Mouse (Mus musculus) midbrain, postnatal 0 days (tissue): ENCODE measurements around the gene Clk2. TPM values are rescaled to one million over a fixed set of nuclear protein-coding genes. Genes with fewer than 3 reads are reported as not detected.
A peak's percentile ranks its signal among the peaks of the same experiment; 100 is the strongest.

Experiments
- ATAC-seq: fragments of 200-750 bp; cut with Nextera tagmentation; 2 replicates; pipeline ENCODE4 v1.8.0; 2017; ENCODE audit warnings: moderate number of reproducible peaks, mild to moderate bottlenecking, moderate TSS enrichment, moderate library complexity; ENCODE audit not compliant: low FRiP score
- DNase-seq: peaks from one replicate; pipeline ENCODE4 v3.0.0-alpha.2; 2015; ENCODE audit warnings: low spot score
- H3K27ac ChIP-seq: fragments of 300-500 bp; sonication (generic); 2 replicates; pipeline ENCODE4 v1.5.1; 2014; ENCODE audit warnings: low read depth, mild to moderate bottlenecking, low read length, mixed read lengths
- H3K27me3 ChIP-seq: fragments of 300-500 bp; sonication (generic); 2 replicates; pipeline ENCODE4 v1.6.1; 2014; ENCODE audit warnings: low read length, control low read depth, mixed read lengths; ENCODE audit not compliant: insufficient read depth
- H3K36me3 ChIP-seq: fragments of 300-500 bp; sonication (generic); 2 replicates; pipeline ENCODE4 v1.6.1; 2014; ENCODE audit warnings: low read length, control low read depth, mixed read lengths; ENCODE audit not compliant: insufficient read depth
- H3K4me1 ChIP-seq: fragments of 300-500 bp; sonication (generic); 2 replicates; pipeline ENCODE4 v1.6.1; 2014; ENCODE audit warnings: mild to moderate bottlenecking, control low read depth, antibody characterized with exemption, low read length, mixed read lengths; ENCODE audit not compliant: insufficient read depth
- H3K4me2 ChIP-seq: fragments of 300-500 bp; sonication (generic); 2 replicates; pipeline ENCODE4 v1.6.1; 2014; ENCODE audit warnings: low read depth, mild to moderate bottlenecking, low read length, mixed read lengths; ENCODE audit not compliant: poor library complexity, severe bottlenecking
- H3K4me3 ChIP-seq: fragments of 300-500 bp; sonication (generic); 2 replicates; pipeline ENCODE4 v1.5.1; 2014; ENCODE audit warnings: low read depth, mild to moderate bottlenecking, low read length, moderate library complexity
- H3K9ac ChIP-seq: fragments of 300-500 bp; sonication (generic); replicated peaks from 2 replicates; pipeline ENCODE4 v1.6.1; 2014; ENCODE audit warnings: mild to moderate bottlenecking, low read length, moderate library complexity, mixed read lengths; ENCODE audit not compliant: poor library complexity, severe bottlenecking
- H3K9me3 ChIP-seq: fragments of 300-500 bp; sonication (generic); 2 replicates; pipeline ENCODE4 v1.6.1; 2016; ENCODE audit warnings: low read length, control low read depth
- CTCF ChIP-seq: IDR thresholded peaks from 2 replicates; pipeline ENCODE4 v1.5.1; 2016; ENCODE audit warnings: antibody characterized with exemption, mild to moderate bottlenecking
- WGBS: fragments of 180-500 bp; shearing (Covaris S2); extraction: QIAGEN DNeasy Blood & Tissue Kit; methylation state at CpG from one replicate; pipeline ENCODE4 v1.1.7; 2014; 5-methylcytosine and 5-hydroxymethylcytosine counted together
- polyA plus RNA-seq: library from polyadenylated mRNA; unstranded; fragments of >200 nt; fragmentation: Nextera tagmentation; extraction: Ambion mirVana; gene quantifications from 2 replicates; pipeline ENCODE4 v1.2.1, GENCODE M21; 2015
- total RNA-seq: library from RNA; depleted of rRNA; stranded (reverse); fragments of >200 nt; gene quantifications from 2 replicates; pipeline ENCODE4 v1.2.3, GENCODE M21; 2014

Gene Clk2
- total and polyA plus RNA-seq, 2 experiments from 2014 or later, result 12.6 to 38.9 TPM

DNA sequence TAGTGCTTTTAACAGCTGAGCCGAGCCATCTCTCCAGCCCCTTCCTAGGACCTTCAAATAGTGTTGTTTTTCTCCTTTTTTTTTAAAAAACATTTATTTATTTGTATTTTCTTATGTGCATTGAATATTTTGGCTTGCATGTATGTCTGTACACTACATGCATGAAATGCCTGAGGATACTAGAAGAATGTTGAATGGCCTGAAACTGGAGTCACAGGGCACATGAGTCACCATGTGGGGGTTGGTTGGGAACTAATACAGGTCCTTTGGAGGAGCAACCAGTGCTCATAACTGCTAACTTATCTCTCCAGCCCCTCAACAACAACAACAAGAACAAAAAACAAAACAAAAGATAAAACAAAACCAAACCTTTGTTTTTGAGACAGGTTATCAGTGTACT is 1.5 kb upstream of the Clk2 start:
- no peak overlapping the region for H3K4me2 ChIP-seq
- no peak overlapping the region for H3K4me3 ChIP-seq
- DNase-seq (no peak), ATAC-seq (no peak)
- WGBS, result 85% methylated on average over 1 of the region's 1 CpGs
- no peaks in the 10 kb centered on the region for H3K27me3 ChIP-seq
- no peak for TF ChIP-seq CTCF
- peaks cover 12% of the 10 kb centered on the region for H3K36me3 ChIP-seq
- H3K9me3 ChIP-seq, result no peaks in the 10 kb centered on the region
- no peak overlapping the region for H3K9ac ChIP-seq
- H3K27ac ChIP-seq, result no peak overlapping the region
- peaks cover 9% of the 10 kb centered on the region; the same call in 1 of the 2 replicates for H3K4me1 ChIP-seq

DNA sequence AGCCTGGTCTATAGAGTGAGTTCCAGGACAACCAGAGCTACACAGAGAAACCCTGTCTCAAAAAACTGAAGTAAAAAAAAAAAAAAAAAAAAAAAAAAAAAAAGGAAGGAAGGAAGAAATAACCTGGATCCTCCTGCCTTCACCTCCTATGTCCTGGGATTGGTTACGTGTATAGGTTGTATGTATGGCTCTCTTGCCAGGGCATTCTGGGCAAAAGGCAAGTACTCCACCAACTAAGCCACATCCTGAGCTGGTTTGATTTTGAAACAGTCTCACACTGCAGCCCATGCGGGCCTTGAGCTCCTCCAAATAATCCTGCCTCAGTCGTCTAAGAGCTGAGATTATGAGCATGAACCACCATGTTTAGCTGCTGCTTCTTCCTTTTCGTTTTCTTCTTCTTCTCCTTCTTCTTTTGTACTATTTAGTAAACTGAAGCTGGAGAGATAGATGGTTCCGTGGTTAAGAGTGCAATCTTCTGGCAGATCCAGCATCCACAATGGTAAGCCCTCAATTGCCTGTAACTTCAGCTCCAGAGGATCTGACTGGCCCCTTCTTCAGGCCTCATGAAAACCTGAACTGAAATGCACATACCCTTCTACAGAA is 851 bp upstream of the Clk2 start:
- TF ChIP-seq CTCF, result no peak
- DNase-seq, result no peak
- 67% methylated on average over 5 of the region's 5 CpGs for WGBS
- H3K27ac ChIP-seq, result no peak overlapping the region
- no peaks in the 10 kb centered on the region for H3K9me3 ChIP-seq
- no peaks in the 10 kb centered on the region for H3K27me3 ChIP-seq
- no peak for ATAC-seq
- peak overlapping the region; percentile 76; the same call in 1 of the 2 replicates for H3K4me3 ChIP-seq
- peaks cover 17% of the 10 kb centered on the region for H3K36me3 ChIP-seq
- peak overlapping the region; percentile 63; the same call in 1 of the 2 replicates for H3K4me2 ChIP-seq
- H3K4me1 ChIP-seq, result peaks cover 7% of the 10 kb centered on the region; the same call in 1 of the 2 replicates
- H3K9ac ChIP-seq, result no peak overlapping the region

GRCm38 (mm10) chr3:89165268-89165870 is 774 bp downstream of the Clk2 start:
- Histone ChIP-seq H3K27me3 (no peaks in the 10 kb centered on the region), H3K4me2 (peak overlapping the region; percentile 63), H3K27ac (peak overlapping the region; percentile 87; the same call in 1 of the 2 replicates), H3K9ac (peak overlapping the region; percentile 82), H3K4me3 (peak overlapping the region; percentile 76), H3K4me1 (peaks cover 7% of the 10 kb centered on the region; the same call in 1 of the 2 replicates), H3K36me3 (peaks cover 34% of the 10 kb centered on the region), H3K9me3 (no peaks in the 10 kb centered on the region)
- DNase-seq, result no peak
- ATAC-seq, result no peak
- WGBS, result 27% methylated on average over 12 of the region's 12 CpGs
- no peak for TF ChIP-seq CTCF

DNA sequence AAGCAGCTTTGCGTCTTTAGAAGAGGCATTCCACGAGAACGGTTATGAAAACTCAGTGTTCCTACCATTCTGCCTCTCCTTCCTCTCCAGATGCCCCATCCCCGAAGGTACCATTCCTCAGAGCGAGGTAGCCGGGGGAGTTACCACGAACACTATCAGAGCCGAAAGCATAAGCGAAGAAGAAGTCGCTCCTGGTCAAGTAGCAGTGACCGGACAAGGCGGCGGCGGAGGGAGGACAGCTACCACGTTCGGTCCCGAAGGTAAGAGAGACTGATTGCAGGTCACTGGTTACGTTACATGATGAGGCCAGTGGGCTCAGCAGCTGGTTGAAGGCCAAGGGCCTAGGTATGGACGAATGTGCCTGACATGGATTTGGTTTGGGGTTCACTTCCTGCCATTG is 2.4 kb downstream of the Clk2 start:
- H3K4me3 ChIP-seq, result no peak overlapping the region
- DNase-seq (no peak), ATAC-seq (no peak)
- no peak overlapping the region for H3K27ac ChIP-seq
- H3K9ac ChIP-seq, result no peak overlapping the region
- H3K27me3 ChIP-seq, result no peaks in the 10 kb centered on the region
- no peak overlapping the region for H3K4me2 ChIP-seq
- WGBS, result 95% methylated on average over 19 of the region's 19 CpGs
- peaks cover 7% of the 10 kb centered on the region; the same call in 1 of the 2 replicates for H3K4me1 ChIP-seq
- H3K9me3 ChIP-seq, result no peaks in the 10 kb centered on the region
- TF ChIP-seq CTCF, result no peak
- peaks cover 41% of the 10 kb centered on the region for H3K36me3 ChIP-seq

DNA sequence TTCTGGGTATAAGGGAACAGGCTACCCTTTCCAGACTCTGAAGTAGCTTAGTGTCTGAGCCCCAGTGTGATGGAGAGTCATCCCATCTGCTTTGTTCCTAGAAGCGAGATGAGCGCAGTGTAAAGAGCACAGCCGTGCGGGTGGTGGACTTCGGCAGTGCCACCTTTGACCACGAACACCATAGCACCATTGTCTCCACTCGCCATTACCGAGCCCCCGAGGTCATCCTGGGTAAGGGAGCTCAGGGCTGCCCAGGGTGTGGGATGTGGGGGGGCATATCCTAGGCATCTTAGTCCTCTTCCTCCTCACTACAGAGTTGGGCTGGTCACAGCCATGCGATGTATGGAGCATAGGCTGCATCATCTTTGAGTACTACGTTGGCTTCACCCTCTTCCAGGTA is 10.2 kb downstream of the Clk2 start:
- Histone ChIP-seq H3K27me3 (no peaks in the 10 kb centered on the region), H3K4me3 (no peak overlapping the region), H3K9ac (no peak overlapping the region), H3K4me1 (peaks cover 8% of the 10 kb centered on the region), H3K9me3 (no peaks in the 10 kb centered on the region), H3K27ac (no peak overlapping the region), H3K36me3 (peaks cover 59% of the 10 kb centered on the region), H3K4me2 (no peak overlapping the region)
- 93% methylated on average over 11 of the region's 11 CpGs for WGBS
- no peak for ATAC-seq
- no peak for DNase-seq
- no peak for TF ChIP-seq CTCF

DNA sequence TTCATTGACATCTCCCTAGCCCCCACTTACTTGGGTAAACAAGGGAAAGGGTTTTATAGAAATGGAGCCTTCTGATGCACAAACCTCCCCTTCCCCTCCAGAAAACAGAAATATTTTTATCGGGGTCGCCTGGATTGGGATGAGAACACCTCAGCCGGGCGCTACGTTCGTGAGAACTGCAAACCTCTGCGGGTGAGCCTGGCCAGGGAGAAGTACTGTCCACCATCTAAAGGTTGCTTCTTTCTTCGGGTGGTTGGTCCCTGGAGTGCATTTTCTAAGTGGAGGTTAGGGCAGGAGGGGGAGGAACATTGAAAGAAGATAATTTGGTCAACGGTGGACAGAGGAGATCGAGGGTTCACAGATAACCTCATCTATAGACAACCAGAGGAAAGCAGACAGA is 10.9 kb downstream of the Clk2 start:
- Histone ChIP-seq H3K27ac (no peak overlapping the region), H3K4me1 (peaks cover 8% of the 10 kb centered on the region), H3K4me2 (no peak overlapping the region), H3K4me3 (no peak overlapping the region), H3K9ac (no peak overlapping the region), H3K9me3 (no peaks in the 10 kb centered on the region), H3K36me3 (peaks cover 57% of the 10 kb centered on the region), H3K27me3 (no peaks in the 10 kb centered on the region)
- no peak for TF ChIP-seq CTCF
- no peak for ATAC-seq
- no peak for DNase-seq
- 93% methylated on average over 10 of the region's 10 CpGs for WGBS
